Mouse (Mus musculus) hindbrain, postnatal 0 days (tissue): ENCODE measurements at regions not wholly inside any gene's neighbourhood (a gene's known extent, or its start where the extent isn't known, plus 50 kb on each side); places are given as distances from the start of the nearest gene placed in this dataset.
"Not testable (repeated sequence)": the region's sequence is repeated elsewhere in the genome, so short reads cannot be mapped to it uniquely, and the experiment has no call there.

Experiments used
- ATAC-seq: fragments of 200-750 bp; cut with Nextera tagmentation; 2 replicates; pipeline ENCODE4 v1.8.0; 2017; ENCODE audit warnings: mild to moderate bottlenecking, moderate TSS enrichment, moderate library complexity
- DNase-seq: peaks from one replicate; pipeline ENCODE4 v3.0.0-alpha.2; 2015; ENCODE audit warnings: low spot score
- H3K27ac ChIP-seq: fragments of 300-500 bp; sonication (generic); 2 replicates; pipeline ENCODE4 v1.5.1; 2014; ENCODE audit warnings: mild to moderate bottlenecking
- H3K27me3 ChIP-seq: fragments of 300-500 bp; sonication (generic); 2 replicates; pipeline ENCODE4 v1.6.1; 2014; ENCODE audit warnings: low read length, mixed read lengths; ENCODE audit not compliant: insufficient read depth
- H3K36me3 ChIP-seq: fragments of 300-500 bp; sonication (generic); 2 replicates; pipeline ENCODE4 v1.6.1; 2014; ENCODE audit warnings: low read length, mixed read lengths; ENCODE audit not compliant: insufficient read depth
- H3K4me1 ChIP-seq: fragments of 300-500 bp; sonication (generic); 2 replicates; pipeline ENCODE4 v1.6.1; 2014; ENCODE audit warnings: antibody characterized with exemption, low read length, mixed read lengths; ENCODE audit not compliant: insufficient read depth
- H3K4me2 ChIP-seq: fragments of 300-500 bp; sonication (generic); 2 replicates; pipeline ENCODE4 v1.6.1; 2014; ENCODE audit warnings: low read depth, mild to moderate bottlenecking, low read length, moderate library complexity, mixed read lengths
- H3K4me3 ChIP-seq: fragments of 300-500 bp; sonication (generic); 2 replicates; pipeline ENCODE4 v1.5.1; 2014; ENCODE audit warnings: low read length
- H3K9ac ChIP-seq: fragments of 300-500 bp; sonication (generic); replicated peaks from 2 replicates; pipeline ENCODE4 v1.6.1; 2014; ENCODE audit warnings: mild to moderate bottlenecking, low read length, moderate library complexity, mixed read lengths
- H3K9me3 ChIP-seq: fragments of 300-500 bp; sonication (generic); 2 replicates; pipeline ENCODE4 v1.6.1; 2016; ENCODE audit warnings: low read length, mixed read lengths
- CTCF ChIP-seq: IDR thresholded peaks from 2 replicates; pipeline ENCODE4 v1.5.1; 2016; ENCODE audit warnings: antibody characterized with exemption, control low read depth, low read depth
- WGBS: fragments of 180-500 bp; shearing (Covaris S2); extraction: QIAGEN DNeasy Blood & Tissue Kit; methylation state at CpG from one replicate; pipeline ENCODE4 v1.1.7; 2014; 5-methylcytosine and 5-hydroxymethylcytosine counted together

DNA sequence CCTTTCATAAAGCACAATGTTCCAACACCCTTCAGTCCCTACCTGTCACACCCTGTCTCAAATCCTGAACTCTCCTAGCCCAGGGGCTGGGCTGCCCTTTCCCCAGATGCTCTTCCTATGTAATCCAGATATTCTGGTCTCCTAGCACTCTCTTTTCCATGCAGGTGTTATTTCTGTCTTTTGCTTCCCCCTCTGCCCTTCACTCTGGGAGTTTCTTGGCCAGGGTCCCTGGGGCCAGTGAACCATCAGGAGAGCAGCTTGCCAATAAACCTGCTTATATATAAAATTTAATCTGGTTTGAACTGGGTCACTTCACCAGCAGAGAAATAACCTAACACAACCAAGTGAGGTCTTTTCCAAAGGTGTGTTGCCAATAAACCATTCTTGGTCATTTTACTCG, 278.0 kb upstream of the Oprm1 start:
- no peak for DNase-seq
- Histone ChIP-seq H3K36me3 (no peaks in the 10 kb centered on the region), H3K27me3 (no peaks in the 10 kb centered on the region), H3K4me3 (no peak overlapping the region), H3K27ac (no peak overlapping the region), H3K9ac (no peak overlapping the region), H3K4me2 (no peak overlapping the region), H3K9me3 (no peaks in the 10 kb centered on the region), H3K4me1 (no peaks in the 10 kb centered on the region)
- ATAC-seq, result no peak
- TF ChIP-seq CTCF, result no peak
- 74% methylated on average over 1 of the region's 1 CpGs for WGBS

- 74% methylated on average over 1 of the region's 1 CpGs for WGBS
- no peaks in the 10 kb centered on the region for H3K9me3 ChIP-seq
- no peak overlapping the region for H3K4me2 ChIP-seq
- H3K4me1 ChIP-seq, result no peaks in the 10 kb centered on the region
- no peak overlapping the region for H3K4me3 ChIP-seq
- no peak overlapping the region for H3K27ac ChIP-seq
- no peaks in the 10 kb centered on the region for H3K27me3 ChIP-seq
- no peak for DNase-seq
- no peak overlapping the region for H3K9ac ChIP-seq
- no peak for ATAC-seq
- no peak for TF ChIP-seq CTCF
- H3K36me3 ChIP-seq, result no peaks in the 10 kb centered on the region
Observed at GRCm38 (mm10) chr10:6488605-6489004, 269.7 kb upstream of the Oprm1 start.

DNA sequence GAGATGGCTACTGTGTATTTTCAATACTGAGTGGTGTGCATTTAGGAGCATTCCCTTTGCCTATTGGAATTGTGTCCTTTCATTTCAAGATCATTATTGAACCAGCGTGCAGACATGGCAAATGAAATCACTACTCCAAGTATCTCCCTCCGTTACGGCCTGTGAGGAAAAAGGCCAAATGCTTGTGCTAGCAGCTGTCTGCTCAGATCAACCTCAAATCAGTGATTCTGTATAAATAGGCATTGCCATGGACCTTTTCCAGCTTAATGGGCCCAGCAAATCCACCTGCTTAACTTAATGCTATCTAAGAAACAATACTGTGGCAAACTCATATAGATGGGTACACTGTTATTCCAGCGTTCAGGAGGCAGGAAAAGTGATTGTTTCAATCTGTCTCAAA, 265.6 kb upstream of the Oprm1 start:
- Histone ChIP-seq H3K36me3 (no peaks in the 10 kb centered on the region), H3K9ac (no peak overlapping the region), H3K9me3 (no peaks in the 10 kb centered on the region), H3K4me2 (no peak overlapping the region), H3K27ac (peak overlapping the region; percentile 13; the same call in 1 of the 2 replicates), H3K4me3 (no peak overlapping the region), H3K4me1 (no peaks in the 10 kb centered on the region), H3K27me3 (no peaks in the 10 kb centered on the region)
- peak; percentile 81 for DNase-seq
- ATAC-seq, result peak; percentile 73
- TF ChIP-seq CTCF, result no peak
- WGBS, result 48% methylated on average over 4 of the region's 4 CpGs

DNA sequence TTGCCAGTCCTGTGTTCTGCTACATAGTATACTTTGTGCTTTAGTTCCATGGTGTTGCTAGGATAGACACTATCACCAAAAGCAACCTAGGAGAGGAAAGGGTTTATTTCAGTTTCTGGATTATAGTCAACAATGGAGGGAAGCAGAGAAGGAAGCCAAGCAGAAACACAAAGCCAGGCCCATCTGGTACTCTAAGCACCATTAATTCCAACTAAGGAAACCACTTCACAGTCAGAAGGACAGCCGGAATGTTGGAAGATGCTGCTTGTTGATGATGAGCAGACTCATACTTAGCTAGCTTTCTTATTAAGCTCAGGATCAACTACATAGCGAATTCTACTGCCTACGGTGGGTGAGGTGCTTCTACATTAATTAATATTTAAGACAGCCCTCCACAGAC, 263.2 kb upstream of the Oprm1 start:
- Histone ChIP-seq H3K9me3 (no peaks in the 10 kb centered on the region), H3K4me3 (no peak overlapping the region), H3K27me3 (no peaks in the 10 kb centered on the region), H3K36me3 (no peaks in the 10 kb centered on the region), H3K27ac (no peak overlapping the region), H3K9ac (no peak overlapping the region), H3K4me1 (no peaks in the 10 kb centered on the region), H3K4me2 (no peak overlapping the region)
- no peak for TF ChIP-seq CTCF
- ATAC-seq (peak; percentile 65; the same call in 1 of the 2 replicates), DNase-seq (peak; percentile 42)
- 59% methylated on average over 3 of the region's 3 CpGs for WGBS

DNA sequence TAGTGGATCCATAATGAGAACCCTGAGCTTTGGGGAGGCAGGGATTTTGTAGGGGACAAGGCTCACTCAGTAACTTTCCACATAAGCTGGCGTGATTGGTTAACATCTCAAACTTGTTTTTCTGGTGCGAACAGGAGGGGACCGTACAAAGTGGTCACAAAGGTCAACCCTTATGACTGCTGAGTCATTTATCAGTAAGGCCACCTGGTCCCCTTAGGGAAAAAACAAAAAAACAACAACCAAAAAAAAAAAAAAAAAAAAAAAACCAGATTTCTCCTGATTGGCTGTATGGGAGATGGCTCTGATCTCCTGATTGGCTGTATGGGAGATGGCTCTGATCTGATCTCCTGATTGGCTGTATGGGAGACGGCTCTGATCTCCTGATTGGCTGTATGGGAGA, 244.0 kb upstream of the Oprm1 start:
- H3K4me1 ChIP-seq, result no peaks in the 10 kb centered on the region
- TF ChIP-seq CTCF, result no peak
- no peak overlapping the region for H3K4me3 ChIP-seq
- no peak overlapping the region for H3K4me2 ChIP-seq
- H3K36me3 ChIP-seq, result no peaks in the 10 kb centered on the region
- ATAC-seq, result no peak
- no peaks in the 10 kb centered on the region for H3K9me3 ChIP-seq
- H3K27ac ChIP-seq, result no peak overlapping the region
- H3K27me3 ChIP-seq, result no peaks in the 10 kb centered on the region
- WGBS, result 92% methylated on average over 4 of the region's 4 CpGs
- no peak overlapping the region for H3K9ac ChIP-seq
- DNase-seq, result no peak

GRCm38 (mm10) chr10:6562516-6562915, 195.8 kb upstream of the Oprm1 start:
- Histone ChIP-seq H3K27me3 (no peaks in the 10 kb centered on the region), H3K27ac (no peak overlapping the region), H3K4me2 (no peak overlapping the region), H3K36me3 (no peaks in the 10 kb centered on the region), H3K9ac (no peak overlapping the region), H3K9me3 (no peaks in the 10 kb centered on the region), H3K4me1 (no peaks in the 10 kb centered on the region), H3K4me3 (no peak overlapping the region)
- DNase-seq, result no peak
- WGBS, result 85% methylated on average over 1 of the region's 1 CpGs
- no peak for ATAC-seq
- no peak for TF ChIP-seq CTCF

DNA sequence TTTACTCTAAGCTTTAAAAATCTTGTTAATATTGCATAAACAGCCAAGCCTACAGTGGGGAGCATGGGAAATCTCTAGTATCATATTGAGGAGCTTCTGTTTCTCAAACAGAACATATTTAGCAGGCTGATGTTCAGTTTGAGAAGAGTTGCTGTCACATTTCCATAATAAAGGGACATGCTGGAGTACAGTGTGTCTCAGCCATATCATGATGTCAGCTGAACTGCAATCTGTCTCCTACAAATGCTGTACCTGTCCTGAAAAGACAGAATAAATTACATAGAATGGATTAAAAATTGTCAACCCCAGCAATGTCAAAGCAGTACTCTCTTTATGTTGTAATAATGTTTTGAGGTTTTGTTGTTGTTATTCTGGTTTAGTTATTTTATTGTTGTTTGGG, 179.7 kb upstream of the Oprm1 start:
- DNase-seq (no peak), ATAC-seq (no peak)
- Histone ChIP-seq H3K27ac (no peak overlapping the region), H3K9me3 (no peaks in the 10 kb centered on the region), H3K4me2 (no peak overlapping the region), H3K36me3 (no peaks in the 10 kb centered on the region), H3K27me3 (no peaks in the 10 kb centered on the region), H3K9ac (no peak overlapping the region), H3K4me3 (no peak overlapping the region), H3K4me1 (no peaks in the 10 kb centered on the region)
- no peak for TF ChIP-seq CTCF

- not testable (repeated sequence) for ATAC-seq, H3K9ac ChIP-seq, H3K27me3 ChIP-seq, H3K4me3 ChIP-seq, H3K4me2 ChIP-seq, H3K36me3 ChIP-seq, H3K27ac ChIP-seq, DNase-seq, H3K9me3 ChIP-seq, H3K4me1 ChIP-seq
Observed at GRCm38 (mm10) chr10:6585821-6586220, 172.5 kb upstream of the Oprm1 start.
